ENCODE assay signal across 7 mouse cellular contexts in the genomic region with DNA sequence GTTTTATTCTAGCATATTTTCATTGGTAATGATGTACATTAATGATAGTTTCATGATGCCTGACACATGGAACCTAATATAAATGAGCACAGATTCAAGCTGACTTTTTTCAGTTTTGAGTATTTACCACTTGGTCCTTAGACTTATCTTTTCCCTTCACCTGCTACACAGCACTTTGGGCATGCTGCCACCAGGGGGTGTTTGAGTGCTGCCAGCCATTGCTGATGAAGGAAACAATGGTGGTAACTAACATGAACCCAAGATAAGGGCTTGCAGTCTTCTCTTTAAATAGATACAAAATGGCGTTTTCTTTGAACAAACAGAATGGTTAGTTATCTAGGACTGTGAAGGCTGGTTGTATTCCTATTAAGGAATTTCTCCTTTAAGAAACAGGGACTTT. TPM values are rescaled to one million over a fixed set of nuclear protein-coding genes. Genes with fewer than 3 reads are reported as not detected.
DNase-seq lines count a peak whose midpoint lies in the region; ATAC-seq and TF ChIP-seq lines count a peak whose summit lies in the region.

No protein-coding gene starts in this region.

- TF ChIP-seq CTCF in liver, postnatal 0 days (IDR thresholded peaks at IDR 0.05; ENCODE audit: low read depth): peak; percentile 91

- H3K4me1 ChIP-seq in liver, embryonic 12.5 days: no peaks in the 10 kb centered on the region; the same call in 1 of the 2 replicates
- peaks cover 4% of the 10 kb centered on the region; the same call in 1 of the 2 replicates for H3K4me1 ChIP-seq in liver, postnatal 0 days (ENCODE audit: insufficient read depth)

- no peaks in the 10 kb centered on the region for H3K36me3 ChIP-seq in liver, embryonic 12.5 days
- H3K36me3 ChIP-seq in liver, postnatal 0 days (replicated peaks; ENCODE audit: insufficient read depth, low read length): no peaks in the 10 kb centered on the region

- intact Hi-C loops in heart, postnatal 10 days (cut with DNase I): loop anchor here (2.0 to 10.0 kb wide), 2 partner anchors 96 to 318 kb away; partner anchors contain the start of genes Armc10 and Fbxl13

- H3K4me3 ChIP-seq in liver, embryonic 12.5 days: no peak overlapping the region
- no peak overlapping the region for H3K4me3 ChIP-seq in liver, postnatal 0 days (ENCODE audit: low read depth, low read length)

- DNase-seq in liver: peak; percentile 69
- DNase-seq in MN1 (ENCODE audit: low spot score): peak; percentile 51
- peak; percentile 51 for DNase-seq in brain, adult 2 months (ENCODE audit: low read depth, low spot score)
- DNase-seq in heart, postnatal 10 days: peak; percentile 76 to 78
- DNase-seq in liver, postnatal 0 days: peak; percentile 82
- peak; percentile 36 for DNase-seq in right cerebral cortex, postnatal 14 days

- ATAC-seq in liver, embryonic 12.5 days: no peak
- peak; percentile 35; the same call in 1 of the 2 replicates for ATAC-seq in liver, postnatal 0 days

- no peak overlapping the region for H3K9ac ChIP-seq in liver, embryonic 12.5 days
- H3K9ac ChIP-seq in liver, postnatal 0 days (replicated peaks): no peak overlapping the region

- H3K9me3 ChIP-seq in liver, embryonic 12.5 days (replicated peaks): no peaks in the 10 kb centered on the region
- no peaks in the 10 kb centered on the region for H3K9me3 ChIP-seq in liver, postnatal 0 days (ENCODE audit: low read length)

- no peak overlapping the region for H3K27ac ChIP-seq in liver, embryonic 12.5 days
- no peak overlapping the region for H3K27ac ChIP-seq in liver, postnatal 0 days (ENCODE audit: low read depth)

- H3K27me3 ChIP-seq in liver, embryonic 12.5 days (replicated peaks): no peaks in the 10 kb centered on the region
- no peaks in the 10 kb centered on the region for H3K27me3 ChIP-seq in liver, postnatal 0 days (ENCODE audit: insufficient read depth, low read length)

- 5% methylated on average over 1 of the region's 1 CpGs for WGBS in liver, embryonic 12.5 days (ENCODE audit: insufficient replicate concordance)
- 9% methylated on average over 1 of the region's 1 CpGs for WGBS in liver, postnatal 0 days (ENCODE audit: insufficient replicate concordance)

- no peak for TF ChIP-seq EP300 in liver, postnatal 0 days (IDR thresholded peaks at IDR 0.05; ENCODE audit: low read depth)

- no peak overlapping the region for H3K4me2 ChIP-seq in liver, embryonic 12.5 days
- no peak overlapping the region for H3K4me2 ChIP-seq in liver, postnatal 0 days (ENCODE audit: low read depth, low read length)

RNA-seq across cellular contexts. Expression of gene Fgl2, which starts 45.9 kb away (rescaled TPM):
- 1.4 and 1.5 TPM in 2 replicates for polyA plus RNA-seq in liver, embryonic 12.5 days (2016; fragmentation: Nextera tagmentation; extraction: Ambion mirVana)
- total RNA-seq in heart, postnatal 10 days (2021): 10 to 100 TPM; 43.8 to 49.0 TPM
- polyA plus RNA-seq in liver, postnatal 0 days (2015; fragmentation: Nextera tagmentation; extraction: Ambion mirVana): 3.2 and 3.5 TPM in 2 replicates
